Mouse (Mus musculus) MEL (cell line): Measurements from ENCODE around the gene Lysmd1.

Experiments used
- CTCF ChIP-seq, 3 experiments: IDR thresholded peaks in 2 of 3; conservative IDR thresholded peaks in 1 of 3; 2 replicates each; pipeline ENCODE4 v1.5.1; 2011 to 2012; ENCODE audit warnings: low read length in 3 of 3, low read depth in 2 of 3, mild to moderate bottlenecking in 2 of 3, improper control_type of control experiment in 1 of 3, inconsistent platforms in 1 of 3, mixed read lengths in 1 of 3, moderate library complexity in 1 of 3; ENCODE audit not compliant: control insufficient read depth in 1 of 3, insufficient read depth in 1 of 3, poor library complexity in 1 of 3, severe bottlenecking in 1 of 3
- EP300 ChIP-seq, 2 experiments: IDR thresholded peaks; 2 replicates each; pipeline ENCODE4 v1.6.1; 2011; ENCODE audit warnings: improper control_type of control experiment in 2 of 2, low read length in 2 of 2, low read depth in 1 of 2, mild to moderate bottlenecking in 1 of 2
- MAX ChIP-seq: IDR thresholded peaks from 2 replicates; pipeline ENCODE4 v1.6.1; 2011; ENCODE audit warnings: low read length, improper control_type of control experiment
- MEF2A ChIP-seq: IDR thresholded peaks from 2 replicates; pipeline ENCODE4 v1.6.1; 2014; ENCODE audit warnings: low read depth, mild to moderate bottlenecking, inconsistent platforms, low read length, improper control_type of control experiment; ENCODE audit not compliant: poor library complexity, insufficient replicate concordance, severe bottlenecking; ENCODE audit errors: extremely low read depth
- ZMIZ1 ChIP-seq: IDR thresholded peaks from 2 replicates; pipeline ENCODE4 v1.6.1; 2012; ENCODE audit warnings: low read depth, mild to moderate bottlenecking, inconsistent platforms, low read length, improper control_type of control experiment, moderate library complexity

DNA sequence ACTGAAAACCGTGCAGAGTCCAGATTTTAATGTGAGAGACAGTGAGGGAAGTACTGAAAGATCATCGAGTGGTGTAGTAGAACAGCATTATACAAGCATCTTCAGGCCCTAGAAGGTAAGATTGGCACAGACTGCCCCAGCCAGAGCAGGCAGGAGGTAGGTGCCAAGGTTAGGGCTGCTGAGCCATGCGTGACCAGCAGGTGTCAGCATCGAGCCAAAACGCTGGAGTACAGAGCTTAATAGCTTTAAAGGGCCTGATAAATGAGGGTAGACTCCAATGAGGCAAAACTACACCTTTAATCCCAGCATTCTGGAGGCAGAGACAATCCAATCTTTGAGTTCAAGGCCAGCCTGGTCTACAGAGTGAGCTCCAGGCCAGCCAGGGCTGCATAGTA is 8.7 kb downstream of the Lysmd1 start:
- peak in 2 of 3 experiments; percentile 99 to 100; a peak in 4 of 6 replicates for TF ChIP-seq CTCF (IDR thresholded peaks at IDR 0.05 in 2 of 3, conservative IDR thresholded peaks at IDR 0.05 in 1 of 3; ENCODE audit: control insufficient read depth in 1 of 3, insufficient read depth in 1 of 3, low read depth in 2 of 3, low read length in 3 of 3, poor library complexity in 1 of 3, severe bottlenecking in 1 of 3)
- TF ChIP-seq EP300 (IDR thresholded peaks at IDR 0.05; ENCODE audit: low read depth in 1 of 2, low read length in 2 of 2), result no peak
- TF ChIP-seq MAX, result no peak
- no peak for TF ChIP-seq MEF2A
- no peak for TF ChIP-seq ZMIZ1
